Mouse (Mus musculus): ENCODE data around the gene Rad51b. TPM values are rescaled to one million over a fixed set of nuclear protein-coding genes. Genes with fewer than 3 reads are reported as not detected.

Rad51b gene
- polyA plus RNA-seq, 1 experiment from 2014 or later: 7.6 TPM

DNA sequence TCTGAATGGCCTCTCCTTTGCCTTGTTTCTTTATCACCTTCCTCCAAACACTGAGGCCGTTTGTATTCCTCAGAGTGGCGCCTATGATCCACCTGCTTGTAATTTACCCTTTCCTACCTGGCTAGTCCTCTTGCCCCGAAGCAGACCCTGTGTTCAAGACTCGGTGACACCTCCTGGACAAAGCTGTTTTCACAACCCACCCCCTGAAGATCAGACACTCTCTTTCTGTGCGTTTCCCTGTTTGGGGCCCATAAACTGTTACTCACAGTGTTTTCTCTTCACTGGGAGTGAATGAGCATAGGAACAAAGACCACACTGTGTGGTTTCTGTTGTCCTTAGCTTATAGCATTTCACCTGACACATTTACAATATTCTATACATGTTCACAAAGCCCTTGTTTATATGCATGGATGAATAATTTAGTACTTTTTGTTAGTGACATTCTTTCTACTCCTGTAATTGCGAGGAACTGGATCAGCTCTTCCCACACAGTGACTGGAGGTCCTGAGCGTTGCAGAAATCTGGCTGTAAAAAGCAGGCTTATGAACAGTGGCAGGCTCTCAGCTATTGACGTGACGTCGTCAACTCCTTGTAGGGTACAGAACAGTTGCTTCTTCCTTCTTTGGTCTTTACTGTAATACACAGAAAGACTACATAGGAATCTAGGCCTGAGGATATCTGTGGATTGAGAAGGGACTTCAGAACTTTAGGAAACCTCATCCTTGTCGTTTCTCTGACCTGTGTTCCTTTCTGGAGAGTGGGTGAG is 408.6 kb downstream of the Rad51b start:
- peaks cover 41% of the 10 kb centered on the region for H3K4me1 ChIP-seq
- no peak overlapping the region for H3K9ac ChIP-seq (replicated peaks)
- no peak overlapping the region for H3K4me2 ChIP-seq (replicated peaks)
- peak overlapping the region; percentile 27; the same call in 1 of the 2 replicates for H3K27ac ChIP-seq (replicated peaks)
- H3K9me3 ChIP-seq: no peaks in the 10 kb centered on the region
- H3K36me3 ChIP-seq: no peaks in the 10 kb centered on the region
- no peaks in the 10 kb centered on the region for H3K27me3 ChIP-seq
- no peak for ATAC-seq (ENCODE audit: low FRiP score, low read depth)
- 54% methylated on average over 11 of the region's 11 CpGs for WGBS
- H3K4me3 ChIP-seq: no peak overlapping the region

- H3K9ac ChIP-seq (replicated peaks): no peak overlapping the region
Observed at GRCm38 (mm10) chr12:79707565-79708422, 410.7 kb downstream of the Rad51b start.

GRCm38 (mm10) chr12:79708423-79708733 is 411.3 kb downstream of the Rad51b start:
- Histone ChIP-seq H3K27ac (replicated peaks) (no peak overlapping the region), H3K4me1 (peaks cover 44% of the 10 kb centered on the region), H3K27me3 (no peaks in the 10 kb centered on the region), H3K36me3 (no peaks in the 10 kb centered on the region), H3K4me3 (no peak overlapping the region), H3K9me3 (no peaks in the 10 kb centered on the region), H3K4me2 (replicated peaks) (no peak overlapping the region), H3K9ac (replicated peaks) (no peak overlapping the region)
- 84% methylated on average over 5 of the region's 5 CpGs for WGBS
- no peak for ATAC-seq (ENCODE audit: low FRiP score, low read depth)

More at GRCm38 (mm10) chr12:79707565-79708422, 410.7 kb downstream of the Rad51b start:
- Histone ChIP-seq H3K4me1 (peaks cover 41% of the 10 kb centered on the region), H3K4me2 (replicated peaks) (no peak overlapping the region), H3K4me3 (no peak overlapping the region), H3K27me3 (no peaks in the 10 kb centered on the region), H3K27ac (replicated peaks) (no peak overlapping the region), H3K9me3 (no peaks in the 10 kb centered on the region), H3K36me3 (no peaks in the 10 kb centered on the region)
- ATAC-seq (ENCODE audit: low FRiP score, low read depth): no peak
- WGBS: 76% methylated on average over 9 of the region's 9 CpGs

DNA sequence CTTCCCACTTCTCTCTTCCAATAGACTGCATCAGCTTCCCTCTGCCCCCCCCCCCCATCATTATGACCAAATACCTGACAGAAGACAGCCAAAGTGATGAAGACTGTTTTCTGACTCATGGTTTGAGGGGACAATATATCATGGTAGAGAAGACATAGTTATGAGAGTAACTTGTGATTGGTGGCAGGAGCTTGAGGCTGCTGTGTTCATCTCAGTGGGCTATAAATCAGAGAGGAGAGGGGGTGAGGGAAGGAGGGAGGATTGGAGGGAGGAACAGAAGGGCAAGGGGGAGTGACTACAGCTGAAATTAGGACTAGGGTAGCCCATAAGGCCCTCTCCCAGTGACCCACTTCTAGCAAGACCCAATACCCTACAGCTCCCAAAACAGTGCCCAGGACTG is 416.2 kb downstream of the Rad51b start:
- Histone ChIP-seq H3K4me2 (replicated peaks) (no peak overlapping the region), H3K4me1 (peaks cover 33% of the 10 kb centered on the region), H3K9ac (replicated peaks) (no peak overlapping the region), H3K4me3 (no peak overlapping the region), H3K27ac (replicated peaks) (peak overlapping the region; percentile 40), H3K27me3 (no peaks in the 10 kb centered on the region), H3K36me3 (no peaks in the 10 kb centered on the region), H3K9me3 (no peaks in the 10 kb centered on the region)
- ATAC-seq (ENCODE audit: low FRiP score, low read depth): no peak

DNA sequence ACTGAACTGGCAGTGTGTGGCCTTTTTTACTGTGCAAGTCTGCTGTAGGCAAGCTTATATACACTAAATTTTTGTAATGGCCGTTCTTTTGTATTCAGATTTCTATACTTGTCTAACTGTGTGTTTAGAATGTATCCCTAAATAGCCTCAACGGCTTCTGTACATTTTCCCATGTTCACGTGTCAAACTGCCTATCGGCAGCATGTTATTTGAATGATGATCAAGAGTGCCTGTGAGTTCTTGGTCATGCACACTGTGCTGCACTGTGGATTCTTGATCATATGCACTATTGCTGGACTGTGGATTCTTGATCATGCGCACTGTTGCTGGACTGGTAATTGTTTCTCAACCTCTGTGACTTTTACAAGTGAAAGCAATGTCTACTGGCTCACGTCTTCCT is 417.4 kb downstream of the Rad51b start:
- H3K36me3 ChIP-seq: no peaks in the 10 kb centered on the region
- WGBS: 64% methylated on average over 6 of the region's 6 CpGs
- ATAC-seq (ENCODE audit: low FRiP score, low read depth): no peak
- H3K27ac ChIP-seq (replicated peaks): peak overlapping the region; percentile 58; the same call in 1 of the 2 replicates
- no peak overlapping the region for H3K4me3 ChIP-seq
- no peak overlapping the region for H3K9ac ChIP-seq (replicated peaks)
- H3K9me3 ChIP-seq: no peaks in the 10 kb centered on the region
- peaks cover 40% of the 10 kb centered on the region for H3K4me1 ChIP-seq
- H3K4me2 ChIP-seq (replicated peaks): no peak overlapping the region
- no peaks in the 10 kb centered on the region for H3K27me3 ChIP-seq

DNA sequence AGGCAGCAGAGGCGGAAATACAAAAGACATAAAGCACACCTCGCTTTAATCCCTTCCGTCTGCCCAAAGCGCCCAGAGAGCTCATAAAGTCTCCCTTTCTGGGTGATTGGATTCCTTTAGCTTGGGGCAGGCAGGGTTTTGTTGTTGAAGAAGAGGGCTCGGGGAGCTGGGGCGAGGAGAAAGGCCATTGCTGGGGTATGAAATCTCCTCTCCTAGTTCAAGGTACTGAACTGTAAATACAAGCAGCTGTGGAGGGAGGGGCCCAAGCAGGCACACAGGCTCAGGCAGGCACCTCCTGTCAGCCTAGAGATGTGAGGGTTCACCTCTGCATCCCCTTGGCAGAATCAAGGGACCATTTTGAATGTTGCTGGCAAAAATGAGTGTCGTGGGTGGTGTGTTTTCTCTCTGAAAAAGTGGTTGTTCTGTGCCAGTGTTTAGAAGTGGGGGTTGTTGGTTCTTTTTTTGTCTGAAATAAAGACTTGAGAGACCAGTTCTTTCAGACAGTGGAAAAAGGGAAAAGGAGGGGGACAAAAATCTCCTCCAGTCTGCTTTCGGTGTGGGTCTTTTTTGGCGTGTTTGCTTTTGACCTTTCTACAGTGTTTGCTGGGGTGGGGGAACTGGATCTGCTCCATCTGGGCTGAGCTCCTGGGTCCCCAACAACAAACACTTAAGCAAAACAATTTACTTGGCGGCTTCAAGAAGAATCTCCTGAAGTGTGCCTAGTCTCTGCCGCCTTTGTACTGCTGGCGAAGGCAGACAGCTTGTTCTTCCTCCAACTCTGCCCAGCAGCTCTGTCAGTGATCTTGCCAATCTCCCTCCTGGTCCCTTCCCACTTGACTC is 418.6 kb downstream of the Rad51b start:
- Histone ChIP-seq H3K9ac (replicated peaks) (0 out of 2 replicates have a peak overlapping the region, but pooled peaks have one; percentile 28), H3K27me3 (no peaks in the 10 kb centered on the region), H3K9me3 (no peaks in the 10 kb centered on the region), H3K4me3 (no peak overlapping the region), H3K4me1 (peaks cover 48% of the 10 kb centered on the region), H3K27ac (replicated peaks) (peak overlapping the region; percentile 83), H3K4me2 (replicated peaks) (peak overlapping the region; percentile 26), H3K36me3 (no peaks in the 10 kb centered on the region)
- 15% methylated on average over 12 of the region's 12 CpGs for WGBS
- no peak for ATAC-seq (ENCODE audit: low FRiP score, low read depth)

DNA sequence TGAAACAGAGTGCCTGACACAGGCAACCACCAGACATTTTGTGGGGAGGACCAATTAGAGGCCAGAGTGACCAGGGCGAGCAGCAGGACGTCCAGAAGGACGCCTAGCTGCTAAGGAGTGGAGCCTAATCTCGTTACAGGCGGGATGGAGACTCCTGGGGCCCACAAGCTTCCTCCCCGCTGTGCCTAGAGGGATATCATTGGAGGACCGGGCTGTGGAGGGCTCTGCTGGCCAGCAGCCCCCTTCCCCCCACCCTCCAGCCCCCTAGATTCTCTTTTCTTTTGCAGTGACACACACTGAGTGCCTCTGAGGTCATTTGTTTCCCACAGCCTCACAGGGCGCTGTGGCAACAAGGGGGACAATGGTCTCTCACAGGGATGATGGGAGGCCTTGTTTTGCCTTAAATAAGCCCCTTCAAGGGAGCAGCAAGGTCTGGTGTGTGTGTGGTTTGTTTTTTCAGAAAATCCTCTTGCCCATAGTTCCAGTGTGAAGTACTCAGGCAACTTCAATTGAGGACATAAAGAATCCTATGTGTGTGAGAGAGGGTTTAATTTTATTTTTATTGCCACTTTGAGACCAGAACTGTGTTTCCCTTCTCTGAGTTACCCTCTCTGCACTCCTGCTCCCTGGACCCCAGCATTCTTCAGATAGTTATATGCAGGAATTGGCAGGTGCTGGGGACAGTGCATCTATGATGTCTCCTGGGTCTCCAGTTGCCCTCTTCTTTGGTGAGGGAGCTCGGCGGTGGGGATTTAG is 422.2 kb downstream of the Rad51b start:
- WGBS: 2% methylated on average over 10 of the region's 10 CpGs
- peak; percentile 95 for ATAC-seq (ENCODE audit: low FRiP score, low read depth)
- Histone ChIP-seq H3K27ac (replicated peaks) (peak overlapping the region; percentile 94), H3K4me1 (peaks cover 47% of the 10 kb centered on the region), H3K27me3 (no peaks in the 10 kb centered on the region), H3K4me3 (no peak overlapping the region), H3K9ac (replicated peaks) (no peak overlapping the region), H3K36me3 (no peaks in the 10 kb centered on the region), H3K9me3 (no peaks in the 10 kb centered on the region), H3K4me2 (replicated peaks) (no peak overlapping the region; the same call in 1 of the 2 replicates)

DNA sequence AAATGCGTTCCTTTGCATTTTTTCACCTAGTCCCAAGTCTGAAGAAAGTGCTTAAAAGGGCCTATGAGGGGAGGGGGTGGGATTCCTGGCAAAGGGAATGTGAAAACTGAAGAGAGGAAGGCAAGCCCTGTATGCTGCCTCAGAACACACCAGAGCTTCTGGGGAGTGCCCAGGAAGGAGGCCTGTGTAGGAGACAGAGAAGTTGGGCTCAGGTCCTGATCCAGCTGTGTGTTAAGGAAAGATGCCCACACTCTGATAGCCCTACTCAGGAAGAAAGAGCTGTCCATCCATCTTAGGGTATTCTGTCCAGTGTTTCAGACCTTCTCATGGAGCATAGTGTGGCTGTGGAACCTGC is 422.7 kb downstream of the Rad51b start:
- Histone ChIP-seq H3K4me2 (replicated peaks) (0 out of 2 replicates have a peak overlapping the region, but pooled peaks have one; percentile 21), H3K4me1 (peaks cover 41% of the 10 kb centered on the region), H3K9ac (replicated peaks) (no peak overlapping the region), H3K27ac (replicated peaks) (peak overlapping the region; percentile 94), H3K27me3 (no peaks in the 10 kb centered on the region), H3K36me3 (no peaks in the 10 kb centered on the region), H3K9me3 (no peaks in the 10 kb centered on the region), H3K4me3 (no peak overlapping the region)
- ATAC-seq (ENCODE audit: low FRiP score, low read depth): no peak; the same call in 1 of the 2 replicates
- 6% methylated on average over 1 of the region's 1 CpGs for WGBS

DNA sequence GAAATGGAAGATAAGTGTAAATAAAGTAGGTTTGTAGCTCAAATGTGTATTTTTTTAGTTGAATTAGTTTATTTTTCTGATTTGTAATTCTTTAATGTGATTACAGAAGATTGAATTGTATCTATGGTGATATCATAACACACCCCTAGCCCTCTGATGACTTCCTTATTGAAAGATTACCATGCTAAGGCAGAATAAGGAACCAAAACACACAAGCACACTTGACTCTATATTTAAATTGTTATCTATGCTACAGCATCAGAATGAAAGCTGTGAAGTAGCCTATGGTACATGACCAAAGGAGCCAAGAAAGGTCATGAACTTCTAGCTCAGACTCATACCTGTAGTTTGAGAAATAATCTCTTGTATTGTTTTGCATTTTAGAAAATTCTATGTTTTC is 427.8 kb downstream of the Rad51b start:
- no peak overlapping the region for H3K9ac ChIP-seq (replicated peaks)
- H3K9me3 ChIP-seq: peaks cover 18% of the 10 kb centered on the region
- H3K4me2 ChIP-seq (replicated peaks): no peak overlapping the region
- peaks cover 15% of the 10 kb centered on the region for H3K4me1 ChIP-seq
- H3K27me3 ChIP-seq: no peaks in the 10 kb centered on the region
- ATAC-seq (ENCODE audit: low FRiP score, low read depth): no peak
- no peak overlapping the region for H3K4me3 ChIP-seq
- no peak overlapping the region for H3K27ac ChIP-seq (replicated peaks)
- 0 out of 2 replicates have a peak, but pooled peaks cover 10% of the 10 kb centered on the region for H3K36me3 ChIP-seq

DNA sequence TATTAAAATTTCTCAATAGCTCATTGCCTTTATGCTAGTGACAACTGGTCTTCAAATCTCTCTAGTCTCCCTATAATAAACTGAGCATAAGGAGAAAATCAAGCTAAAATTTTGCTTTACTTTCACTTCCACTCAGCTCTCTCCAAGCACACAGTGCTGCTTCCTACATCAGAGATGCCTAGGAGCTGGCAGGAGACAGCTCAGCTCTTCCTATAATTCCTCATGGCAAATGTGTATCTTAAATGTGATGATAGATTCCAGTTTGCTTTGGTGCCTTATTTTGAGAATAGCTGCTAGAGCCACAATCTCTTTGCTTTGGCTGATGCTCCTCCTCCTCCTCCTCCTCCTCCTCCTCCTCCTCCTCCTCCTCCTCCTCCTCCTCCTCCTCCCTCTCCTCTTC is 428.6 kb downstream of the Rad51b start:
- H3K4me3 ChIP-seq: no peak overlapping the region
- no peaks in the 10 kb centered on the region for H3K27me3 ChIP-seq
- H3K27ac ChIP-seq (replicated peaks): no peak overlapping the region
- H3K9me3 ChIP-seq: peaks cover 18% of the 10 kb centered on the region
- no peak for ATAC-seq (ENCODE audit: low FRiP score, low read depth)
- H3K36me3 ChIP-seq: 0 out of 2 replicates have a peak, but pooled peaks cover 10% of the 10 kb centered on the region
- H3K4me2 ChIP-seq (replicated peaks): no peak overlapping the region
- no peak overlapping the region for H3K9ac ChIP-seq (replicated peaks)
- H3K4me1 ChIP-seq: 0 out of 2 replicates have a peak, but pooled peaks cover 14% of the 10 kb centered on the region

- Histone ChIP-seq H3K4me1 (0 out of 2 replicates have a peak, but pooled peaks cover 14% of the 10 kb centered on the region), H3K4me3 (no peak overlapping the region), H3K27ac (replicated peaks) (no peak overlapping the region), H3K9me3 (peaks cover 18% of the 10 kb centered on the region), H3K9ac (replicated peaks) (no peak overlapping the region), H3K4me2 (replicated peaks) (no peak overlapping the region), H3K36me3 (0 out of 2 replicates have a peak, but pooled peaks cover 10% of the 10 kb centered on the region), H3K27me3 (no peaks in the 10 kb centered on the region)
- ATAC-seq (ENCODE audit: low FRiP score, low read depth): no peak
- WGBS: 85% methylated on average over 2 of the region's 2 CpGs
Observed at GRCm38 (mm10) chr12:79726116-79726515, 429.0 kb downstream of the Rad51b start.

Measured in midbrain, embryonic 12.5 days (tissue).